Mouse (Mus musculus) megakaryocyte-erythroid progenitor cell, adult 5-6 weeks (primary cell): ENCODE measurements around the gene Eif3l. TPM values are rescaled to one million over a fixed set of nuclear protein-coding genes. Genes with fewer than 3 reads are reported as not detected.
"Not testable (repeated sequence)": the region's sequence is repeated elsewhere in the genome, so short reads cannot be mapped to it uniquely, and the experiment has no call there.

Experiments used
- ATAC-seq: replicated peaks from 2 replicates; pipeline ENCODE4 v1.8.0; 2016; ENCODE audit warnings: mild to moderate bottlenecking, inconsistent platforms; ENCODE audit not compliant: severe bottlenecking, poor library complexity, low FRiP score, low TSS enrichment
- total RNA-seq, 2 experiments: library from RNA; stranded (forward) in 1 of 2; stranded (reverse) in 1 of 2; fragments of 200-1000, 215-1000 nt in 1 of 2; fragments of >200 nt in 1 of 2; fragmentation: Nextera tagmentation in 1 of 2; gene quantifications; 2 replicates each; pipeline ENCODE4 v1.2.3; 2014 to 2017

The Eif3l gene
- total RNA-seq (2014; fragmentation: Nextera tagmentation) (218 and 242 TPM in 2 replicates), total RNA-seq (2017) (216 and 264 TPM in 2 replicates)

- ATAC-seq, result peak; percentile 83
Measured at GRCm38 (mm10) chr15:79074913-79075532, at the start of gene Eif3l. Gene Eif3l (plus strand): TSS chr15:79075179.

- ATAC-seq, result no peak
Measured at GRCm38 (mm10) chr15:79025687-79026308, 49.2 kb upstream of the Eif3l start.

GRCm38 (mm10) chr15:79026511-79027290 is 48.3 kb upstream of the Eif3l start:
- ATAC-seq, result no peak

DNA sequence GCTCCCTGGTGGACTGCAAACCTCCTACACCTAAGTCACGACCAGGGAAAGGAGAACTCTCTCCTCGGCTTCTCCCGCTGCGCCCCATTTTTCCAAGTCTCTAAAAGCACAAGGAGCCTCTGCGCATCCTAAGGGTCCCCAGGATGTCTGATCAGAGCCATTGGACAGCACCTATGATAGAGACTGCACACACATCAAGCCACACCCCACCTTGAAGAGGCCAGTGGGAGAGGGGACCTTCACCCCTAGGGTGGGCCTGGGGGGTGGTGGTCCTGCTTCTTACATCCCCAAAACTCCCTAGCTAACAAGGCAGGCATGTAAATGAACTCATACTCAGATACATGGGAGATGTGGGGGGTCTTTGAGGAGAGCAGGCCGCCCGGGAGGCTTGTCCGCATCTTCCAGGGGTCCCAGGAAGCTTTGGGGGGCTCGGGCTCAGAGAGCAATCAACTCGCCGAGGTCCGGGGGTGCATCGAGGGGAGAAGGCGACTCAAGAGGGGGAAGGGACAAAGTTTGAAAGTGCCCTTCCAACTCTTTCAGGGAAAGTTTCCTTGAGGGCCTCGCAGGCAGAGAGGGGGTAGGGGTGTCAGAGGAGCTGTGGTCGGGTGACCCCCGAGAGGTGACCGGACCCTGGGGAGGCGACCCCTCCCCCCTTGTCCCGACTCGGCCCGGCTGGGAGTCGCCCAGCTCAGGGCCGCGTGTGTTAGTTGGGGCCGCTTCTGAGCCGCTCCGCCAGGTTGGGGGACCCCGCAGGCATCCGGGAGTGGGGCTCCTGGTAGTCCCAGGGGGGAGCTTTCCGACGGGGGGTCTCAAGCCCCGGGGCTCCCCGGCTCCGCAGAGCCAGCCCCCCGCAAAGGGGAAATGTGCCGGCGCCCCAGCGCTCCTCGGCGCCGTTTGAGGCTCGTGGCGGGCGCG is 47.4 kb upstream of the Eif3l start:
- no peak for ATAC-seq

GRCm38 (mm10) chr15:79028237-79028738 is 46.7 kb upstream of the Eif3l start, which contains the start of gene H1f0:
Gene H1f0 (plus strand): TSS chr15:79028450.
- ATAC-seq, result peak; percentile 61

DNA sequence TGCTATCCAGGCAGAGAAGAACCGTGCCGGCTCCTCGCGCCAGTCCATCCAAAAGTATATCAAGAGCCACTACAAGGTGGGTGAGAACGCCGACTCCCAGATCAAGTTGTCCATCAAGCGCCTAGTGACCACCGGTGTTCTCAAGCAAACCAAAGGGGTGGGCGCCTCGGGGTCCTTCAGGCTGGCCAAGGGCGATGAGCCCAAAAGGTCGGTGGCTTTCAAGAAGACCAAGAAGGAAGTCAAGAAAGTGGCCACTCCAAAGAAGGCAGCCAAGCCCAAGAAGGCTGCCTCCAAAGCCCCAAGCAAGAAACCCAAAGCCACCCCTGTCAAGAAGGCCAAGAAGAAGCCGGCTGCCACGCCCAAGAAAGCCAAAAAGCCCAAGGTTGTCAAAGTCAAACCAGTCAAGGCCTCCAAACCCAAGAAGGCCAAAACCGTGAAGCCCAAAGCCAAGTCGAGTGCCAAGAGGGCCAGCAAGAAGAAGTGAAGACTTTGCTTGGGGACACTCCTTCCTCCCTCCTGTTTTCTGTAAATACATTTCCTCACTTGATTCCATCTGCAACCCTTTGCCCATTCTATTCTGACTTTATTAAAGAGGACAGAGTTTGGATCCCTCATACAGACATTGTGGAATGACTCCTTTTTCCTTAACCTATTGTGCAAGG is 46.0 kb upstream of the Eif3l start:
- ATAC-seq, result no peak

- ATAC-seq, result no peak
Measured at GRCm38 (mm10) chr15:79029519-79030241, 45.3 kb upstream of the Eif3l start.

- peak; percentile 64 for ATAC-seq
Measured at GRCm38 (mm10) chr15:79030551-79031435, 44.2 kb upstream of the Eif3l start.

DNA sequence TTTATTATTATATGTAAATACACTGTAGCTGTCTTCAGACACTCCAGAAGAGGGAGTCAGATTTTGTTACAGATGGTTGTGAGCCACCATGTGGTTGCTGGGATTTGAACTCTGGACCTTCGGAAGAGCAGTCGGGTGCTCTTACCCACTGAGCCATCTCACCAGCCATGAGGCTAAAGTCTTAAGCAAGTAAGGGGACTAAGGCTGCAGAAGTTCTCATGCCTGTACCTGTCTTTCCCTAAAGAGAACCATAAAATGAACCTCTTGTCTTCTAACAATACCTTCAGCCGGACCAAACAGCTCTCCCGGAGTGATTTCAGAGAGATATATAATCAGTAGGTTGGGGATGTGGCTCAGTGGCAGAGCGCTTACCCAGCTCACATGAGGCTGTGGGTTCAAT is 43.1 kb upstream of the Eif3l start:
- ATAC-seq, result not testable (repeated sequence)

GRCm38 (mm10) chr15:79037913-79038328 is 37.1 kb upstream of the Eif3l start:
- peak; percentile 67 for ATAC-seq

DNA sequence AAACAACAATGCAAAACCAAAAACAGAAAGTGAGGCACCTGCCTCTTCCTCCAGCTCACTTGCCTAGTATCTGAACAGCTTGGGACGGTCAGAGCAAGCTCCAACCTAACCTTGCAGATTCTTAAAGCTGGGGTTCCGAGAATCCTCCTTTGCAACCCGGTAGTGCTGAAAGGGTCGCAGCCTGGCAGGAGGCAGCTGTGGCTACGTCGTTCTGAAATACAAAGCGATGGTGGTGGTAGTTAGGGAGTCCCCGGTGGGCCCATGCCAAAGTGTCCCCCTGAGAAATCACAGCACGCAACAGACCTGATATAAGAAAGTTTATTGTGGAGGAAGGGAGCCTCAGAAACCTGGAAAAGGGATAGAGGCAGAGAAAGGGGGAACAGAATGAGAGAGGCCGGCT is 36.6 kb upstream of the Eif3l start:
- ATAC-seq, result no peak

GRCm38 (mm10) chr15:79038853-79039252 is 36.1 kb upstream of the Eif3l start:
- ATAC-seq, result peak; percentile 90

GRCm38 (mm10) chr15:79040501-79041416 is 34.2 kb upstream of the Eif3l start:
- no peak for ATAC-seq

DNA sequence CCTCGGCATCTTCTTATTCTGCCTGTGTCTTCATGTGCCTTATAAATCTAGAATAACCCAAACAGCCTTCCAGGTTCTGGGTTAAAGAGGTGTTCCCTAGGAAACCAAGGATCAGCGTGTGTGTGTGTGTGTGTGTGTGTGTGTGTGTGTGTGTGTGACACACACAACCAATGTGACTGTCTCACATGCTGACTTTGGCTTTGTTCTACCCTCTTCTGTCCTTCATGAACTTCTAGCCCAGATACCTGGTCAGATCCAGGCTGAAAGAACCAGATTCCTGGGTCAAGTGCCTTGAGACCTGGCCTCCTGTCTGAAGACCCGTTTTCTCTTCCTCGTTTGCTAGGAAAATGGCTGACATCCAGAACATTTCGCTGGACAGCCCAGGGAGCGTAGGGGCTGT is 33.4 kb upstream of the Eif3l start, which contains the start of gene Galr3:
Gene Galr3, plus strand, starts transcription at position 301 of the 400 bp plus-strand sequence.
- ATAC-seq, result no peak

- no peak for ATAC-seq
Measured at GRCm38 (mm10) chr15:79042721-79043491, 32.1 kb upstream of the Eif3l start.
